Mouse (Mus musculus) lung, adult 10 weeks (tissue): Measurements from ENCODE around the gene Ckb. TPM values are rescaled to one million over a fixed set of nuclear protein-coding genes. Genes with fewer than 3 reads are reported as not detected.

Experiments used
- polyA plus RNA-seq: library from polyadenylated mRNA; stranded (reverse); fragments of 350-450 nt; fragmentation: Illumina TruSeq; extraction: RNeasy Lipid Tissue Mini Kit (QIAGEN cat#74804); gene quantifications from one replicate; pipeline ENCODE4 v1.2.3, GENCODE M21; 2014; ENCODE audit warnings: low read depth, low replicate concordance; ENCODE audit not compliant: insufficient read depth

The Ckb gene
- 92.9 TPM for polyA plus RNA-seq

DNA sequence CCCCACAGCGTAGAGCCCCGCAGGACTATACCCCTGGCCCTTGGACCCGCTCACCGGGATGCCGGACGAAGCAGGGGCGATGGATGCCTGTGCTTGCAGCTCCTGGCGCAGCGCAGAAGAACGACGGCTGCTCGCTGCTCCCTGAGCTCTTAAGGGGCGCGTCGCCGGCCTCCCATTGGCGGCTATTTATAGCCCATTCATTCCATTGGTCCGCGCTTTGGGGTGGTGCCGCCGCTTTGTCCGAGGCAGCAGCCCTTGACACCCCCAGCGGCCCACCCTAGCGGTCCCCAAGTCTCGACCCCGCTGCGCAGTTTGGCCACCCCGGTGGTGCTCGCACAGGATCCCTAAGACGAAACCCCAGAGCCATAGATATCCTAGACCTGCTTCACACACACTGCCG lies at the start of gene Ckb:
Ckb (minus strand) TSS at position 163 of the 400 bp plus-strand sequence.

DNA sequence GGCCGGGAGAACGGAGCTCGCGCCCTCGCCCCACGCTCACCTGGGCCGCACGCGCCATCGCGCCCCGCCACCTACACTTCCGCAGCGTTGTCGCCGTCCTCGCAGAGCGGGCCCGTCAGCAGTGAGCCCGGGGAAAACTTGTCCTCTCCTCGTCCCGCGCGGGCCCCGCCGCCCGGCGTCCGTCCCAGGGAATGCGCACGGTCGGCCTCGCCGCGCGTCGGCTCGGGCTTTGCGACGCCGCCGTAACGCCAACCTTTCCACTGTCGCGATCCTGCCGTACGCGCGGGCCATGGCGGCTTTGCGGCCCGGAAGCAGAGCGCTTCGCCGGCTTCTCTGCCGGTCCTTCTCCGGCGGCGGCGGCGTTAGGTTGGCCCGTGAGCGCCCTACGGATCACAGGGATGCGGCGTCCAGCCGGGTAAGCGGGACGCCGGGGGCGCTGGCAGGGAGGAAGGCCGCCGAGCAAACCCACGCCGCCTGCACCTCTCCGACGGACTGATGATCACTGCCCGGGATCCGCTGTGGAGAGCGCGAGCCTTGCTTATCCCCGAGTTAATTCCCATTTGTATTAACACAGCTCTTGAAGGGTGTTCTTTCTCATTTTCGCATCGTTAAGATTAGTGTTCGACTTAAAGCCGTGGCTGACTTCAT lies 41.0 kb upstream of the Ckb start, which contains the start of the genes Bag5 and Apopt1:
Bag5 (minus strand) TSS at position 254 of the 648 bp plus-strand sequence.
Apopt1 (plus strand) TSS at position 258 of the 648 bp plus-strand sequence.

DNA sequence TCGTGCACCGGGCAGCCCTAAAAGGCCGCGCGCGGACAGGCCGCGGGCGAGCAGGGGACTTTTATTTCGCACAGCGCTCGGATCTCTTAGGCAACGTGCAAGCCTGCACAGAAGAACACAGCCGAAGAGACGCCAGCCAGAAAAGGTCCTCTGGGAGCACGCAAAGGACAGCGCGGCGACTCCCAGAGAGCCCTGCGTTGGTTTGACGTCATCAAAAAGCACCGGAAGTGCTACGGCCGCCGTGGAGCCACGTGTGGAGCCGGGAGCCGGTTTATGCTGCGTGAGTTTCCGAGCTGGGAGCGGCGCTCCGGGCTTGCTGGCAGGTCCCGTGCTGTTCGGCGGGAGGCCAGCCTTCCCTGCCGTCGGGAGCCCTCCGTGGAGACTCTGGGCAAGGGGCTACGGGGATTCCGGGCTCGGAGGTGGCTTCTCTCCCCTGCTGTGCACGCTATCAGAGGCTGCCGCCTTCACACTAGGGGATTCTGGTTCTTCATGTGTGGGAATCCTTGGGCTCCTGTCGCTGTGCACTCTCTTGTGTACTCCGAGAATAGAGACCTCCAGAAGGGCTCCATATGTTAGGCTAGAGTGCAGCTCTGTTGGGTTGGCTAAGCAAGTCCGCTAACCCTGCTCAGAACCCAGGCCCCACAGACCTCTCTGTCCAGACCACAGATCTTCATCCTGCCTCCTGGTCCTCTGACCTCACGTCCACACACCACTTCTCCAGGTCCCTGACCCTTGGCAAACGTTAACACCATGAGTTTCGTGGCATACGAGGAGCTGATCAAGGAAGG lies 5.9 kb upstream of the Ckb start, which contains the start of gene Trmt61a:
Trmt61a (plus strand) TSS at position 224 of the 788 bp plus-strand sequence.

Other genes with a start within 250 kb of the Ckb start
- gene Tnfaip2, start 229.9 kb downstream of the Ckb start, polyA plus RNA-seq, result 15.7 TPM
- gene Gm266, start 186.5 kb downstream of the Ckb start, polyA plus RNA-seq, result not detected
- gene Eif5, start 134.3 kb downstream of the Ckb start, polyA plus RNA-seq, result 83.5 TPM
- gene Mark3, start 97.8 kb downstream of the Ckb start, polyA plus RNA-seq, result 30.1 TPM
- gene Trmt61a, start 5.8 kb upstream of the Ckb start, polyA plus RNA-seq, result 7.4 TPM
- 31.2 TPM for gene Bag5, start 40.9 kb upstream of the Ckb start, polyA plus RNA-seq
- gene Apopt1, start 40.9 kb upstream of the Ckb start, polyA plus RNA-seq, result 43.0 TPM
- gene Klc1, start 86.5 kb upstream of the Ckb start, polyA plus RNA-seq, result 88.6 TPM
- gene Xrcc3, start 141.5 kb upstream of the Ckb start, polyA plus RNA-seq, result 0.41 TPM
- 68.0 TPM for gene Zfyve21, start 141.8 kb upstream of the Ckb start, polyA plus RNA-seq
- 17.1 TPM for gene Ppp1r13b, start 235.8 kb upstream of the Ckb start, polyA plus RNA-seq